Mouse (Mus musculus) CH12.LX (cell line): ENCODE results near the gene Ap1m1. TPM values are rescaled to one million over a fixed set of nuclear protein-coding genes. Genes with fewer than 3 reads are reported as not detected.
A peak's percentile ranks its signal among the peaks of the same experiment; 100 is the strongest.

Experiments used
- DNase-seq: peaks from one replicate; pipeline ENCODE4 v3.0.0-alpha.2; 2013; ENCODE audit errors: extremely low read depth
- H3K27ac ChIP-seq: 2 replicates; pipeline ENCODE4 v1.5.1; 2012; ENCODE audit warnings: low read depth, mild to moderate bottlenecking, control low read depth, moderate library complexity; ENCODE audit not compliant: insufficient read depth
- H3K27me3 ChIP-seq: replicated peaks from 2 replicates; pipeline ENCODE3; 2012; ENCODE audit warnings: inconsistent platforms
- H3K36me3 ChIP-seq, 2 experiments: replicated peaks in 1 of 2; 2 replicates each; pipeline versions ENCODE3 to v1.6.1; 2012; ENCODE audit warnings: inconsistent platforms in 1 of 2, low read length in 1 of 2, mild to moderate bottlenecking in 1 of 2, mixed read lengths in 1 of 2, moderate library complexity in 1 of 2; ENCODE audit not compliant: control insufficient read depth in 1 of 2, insufficient read depth in 1 of 2
- H3K4me1 ChIP-seq, 2 experiments: 2 replicates each; pipeline ENCODE4 v1.6.1; 2012; ENCODE audit warnings: inconsistent platforms in 1 of 2, moderate library complexity in 1 of 2; ENCODE audit not compliant: insufficient read depth in 2 of 2, control insufficient read depth in 1 of 2
- H3K4me2 ChIP-seq: 2 replicates; pipeline ENCODE4 v1.6.1; 2012; ENCODE audit warnings: low read depth, mild to moderate bottlenecking, control low read depth; ENCODE audit not compliant: poor library complexity, insufficient read depth, severe bottlenecking
- H3K4me3 ChIP-seq, 3 experiments: fragments of 150-350 bp in 1 of 3; sonication (generic) in 1 of 3; replicated peaks in 1 of 3; 2 replicates each; pipeline versions ENCODE3 to v1.5.1; 2011 to 2012; ENCODE audit warnings: low read depth in 2 of 3, low read length in 2 of 3, mild to moderate bottlenecking in 2 of 3, moderate library complexity in 2 of 3, control low read depth in 1 of 3, improper control_type of control experiment in 1 of 3, inconsistent platforms in 1 of 3, mixed read lengths in 1 of 3; ENCODE audit not compliant: poor library complexity in 1 of 3
- H3K79me2 ChIP-seq: replicated peaks from 2 replicates; pipeline ENCODE4 v1.6.1; 2012; ENCODE audit warnings: mild to moderate bottlenecking, moderate library complexity; ENCODE audit not compliant: control insufficient read depth, poor library complexity, insufficient read depth, severe bottlenecking; ENCODE audit errors: extremely low read depth
- H3K9ac ChIP-seq: 2 replicates; pipeline ENCODE4 v1.6.1; 2012; ENCODE audit warnings: low read depth, mild to moderate bottlenecking, control low read depth, moderate library complexity; ENCODE audit not compliant: insufficient read depth
- H3K9me3 ChIP-seq: replicated peaks from 2 replicates; pipeline ENCODE3; 2012; ENCODE audit warnings: low read length, inconsistent platforms, mixed read lengths
- BHLHE40 ChIP-seq: IDR thresholded peaks from 2 replicates; pipeline ENCODE4 v1.6.1; 2011; ENCODE audit warnings: mild to moderate bottlenecking, low read depth, low read length, improper control_type of control experiment
- CTCF ChIP-seq, 2 experiments: IDR thresholded peaks in 1 of 2; conservative IDR thresholded peaks in 1 of 2; 2 replicates each; pipeline ENCODE4 v1.5.1; 2011 to 2012; ENCODE audit warnings: low read depth in 2 of 2, low read length in 2 of 2, improper control_type of control experiment in 1 of 2, inconsistent platforms in 1 of 2, mild to moderate bottlenecking in 1 of 2, moderate library complexity in 1 of 2
- E2F4 ChIP-seq: IDR thresholded peaks from 2 replicates; pipeline ENCODE4 v1.6.1; 2011; ENCODE audit warnings: low read depth, low read length, improper control_type of control experiment; ENCODE audit not compliant: insufficient replicate concordance
- EP300 ChIP-seq: IDR thresholded peaks from 2 replicates; pipeline ENCODE4 v1.6.1; 2011; ENCODE audit warnings: low read length, improper control_type of control experiment
- ETS1 ChIP-seq: conservative IDR thresholded peaks from 2 replicates; pipeline ENCODE4 v1.6.1; 2012; ENCODE audit warnings: low read depth, mild to moderate bottlenecking, inconsistent platforms, low read length, improper control_type of control experiment, moderate library complexity
- IRF4 ChIP-seq: IDR thresholded peaks from 2 replicates; pipeline ENCODE4 v1.6.1; 2014; ENCODE audit warnings: low read depth, mild to moderate bottlenecking, inconsistent platforms, low read length, improper control_type of control experiment
- KAT2A ChIP-seq: IDR thresholded peaks from 2 replicates; pipeline ENCODE4 v1.6.1; 2012; ENCODE audit warnings: low read length, improper control_type of control experiment, inconsistent platforms; ENCODE audit not compliant: insufficient replicate concordance
- MAFK ChIP-seq: IDR thresholded peaks from 2 replicates; pipeline ENCODE4 v1.6.1; 2011; ENCODE audit warnings: low read length, improper control_type of control experiment; ENCODE audit not compliant: insufficient replicate concordance
- MAX ChIP-seq: IDR thresholded peaks from 2 replicates; pipeline ENCODE4 v1.6.1; 2011; ENCODE audit warnings: low read length, improper control_type of control experiment
- MEF2A ChIP-seq: IDR thresholded peaks from 2 replicates; pipeline ENCODE4 v1.6.1; 2014; ENCODE audit warnings: low read depth, mild to moderate bottlenecking, inconsistent platforms, low read length, improper control_type of control experiment, borderline replicate concordance
- NRF1 ChIP-seq: IDR thresholded peaks from 2 replicates; pipeline ENCODE4 v1.6.1; 2014; ENCODE audit warnings: low read depth, mild to moderate bottlenecking, inconsistent platforms, low read length, improper control_type of control experiment, moderate library complexity
- RAD21 ChIP-seq: IDR thresholded peaks from 2 replicates; pipeline ENCODE4 v1.6.1; 2011; ENCODE audit warnings: low read depth, mild to moderate bottlenecking, low read length, improper control_type of control experiment, moderate library complexity
- RCOR1 ChIP-seq: conservative IDR thresholded peaks from 2 replicates; pipeline ENCODE4 v1.6.1; 2012; ENCODE audit warnings: low read depth, mild to moderate bottlenecking, inconsistent platforms, low read length, improper control_type of control experiment
- SIN3A ChIP-seq: IDR thresholded peaks from 2 replicates; pipeline ENCODE4 v1.6.1; 2012; ENCODE audit warnings: low read length, improper control_type of control experiment, inconsistent platforms
- SMC3 ChIP-seq: IDR thresholded peaks from 2 replicates; pipeline ENCODE4 v1.6.1; 2011; ENCODE audit warnings: low read depth, low read length, improper control_type of control experiment
- TCF12 ChIP-seq: IDR thresholded peaks from 2 replicates; pipeline ENCODE4 v1.6.1; 2014; ENCODE audit warnings: low read depth, mild to moderate bottlenecking, inconsistent platforms, low read length, improper control_type of control experiment
- UBTF ChIP-seq: IDR thresholded peaks from 2 replicates; pipeline ENCODE4 v1.6.1; 2012; ENCODE audit warnings: low read depth, mild to moderate bottlenecking, inconsistent platforms, low read length, improper control_type of control experiment, moderate library complexity
- USF1 ChIP-seq: IDR thresholded peaks from 2 replicates; pipeline ENCODE4 v1.6.1; 2014; ENCODE audit warnings: low read depth, mild to moderate bottlenecking, inconsistent platforms, low read length, improper control_type of control experiment
- dilution Hi-C: fragments of 300-500 bp; cut with MboI; formaldehyde crosslinking; loops from 2 replicates; pipeline ENCODE4 v1.14.3; 2020; ENCODE audit warnings: low sequenced_read_pairs; ENCODE audit not compliant: extremely low pct_unique_long_range_greater_than_20kb, extremely low pct_ligation_motif_present
- in situ Hi-C: fragments of 300-500 bp; cut with MboI; formaldehyde crosslinking; loops from 3 replicates; pipeline ENCODE4 v1.14.3; 2019; ENCODE audit warnings: low sequenced_read_pairs, low pct_ligation_motif_present, low pct_unique_long_range_greater_than_20kb, mixed read lengths
- polyA plus RNA-seq: library from polyadenylated mRNA; unstranded; fragments of >175 nt; gene quantifications from 2 replicates; pipeline ENCODE4 v1.2.1, GENCODE M21; 2012; ENCODE audit warnings: low read depth; ENCODE audit not compliant: insufficient read length
- total RNA-seq, 2 experiments: library from RNA; depleted of rRNA; stranded (reverse); fragments of 300-350 nt in 1 of 2; fragments of >200 nt in 1 of 2; gene quantifications; 2 replicates each; pipeline ENCODE4 v1.2.3; 2012 to 2014

Ap1m1 gene
- total and polyA plus RNA-seq, 3 experiments: 20.1 to 86.1 (median 30.3) TPM

DNA sequence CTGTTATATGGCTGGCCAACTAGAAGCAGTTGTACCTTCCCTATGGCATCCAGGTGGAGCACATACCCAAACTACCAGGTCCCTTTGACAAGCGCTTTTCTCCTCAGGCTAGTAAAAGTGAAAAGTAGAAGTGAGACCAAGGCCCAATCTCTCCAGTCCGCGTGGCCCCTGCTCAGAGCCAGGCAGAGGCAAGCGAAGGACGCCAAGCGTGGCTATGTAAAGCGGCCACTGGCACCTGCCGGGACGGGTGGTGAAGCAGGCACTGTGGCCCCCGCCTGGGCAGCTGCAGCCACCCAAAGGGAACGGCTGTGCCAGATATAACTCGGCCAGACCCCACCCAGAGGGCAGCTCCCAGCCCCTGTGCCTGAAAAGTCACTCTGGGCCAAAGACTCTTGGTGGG, 30.8 kb downstream of the Ap1m1 start:
- peak; percentile 72 for DNase-seq
- no peak overlapping the region for H3K4me3 ChIP-seq
- peaks cover 21 to 78% of the 10 kb centered on the region in 2 experiments for H3K4me1 ChIP-seq
- H3K27me3 ChIP-seq: no peaks in the 10 kb centered on the region
- in situ Hi-C loops: no loop called here
- TF ChIP-seq RCOR1 (no peak), MAX (peak; percentile 31; the same call in 1 of the 2 replicates), NRF1 (0 out of 2 replicates have a peak, but pooled peaks have one; percentile 26), BHLHE40 (peak; percentile 81), E2F4 (no peak), CTCF (conservative IDR thresholded peaks at IDR 0.05 in 1 of 2, IDR thresholded peaks at IDR 0.05 in 1 of 2; ENCODE audit: low read depth in 2 of 2, low read length in 2 of 2) (peak in 1 of 2 experiments; percentile 19; a peak in 2 of 4 replicates), ETS1 (peak; percentile 53; the same call in 1 of the 2 replicates), SIN3A (no peak), TCF12 (peak; percentile 92), SMC3 (peak; percentile 19; the same call in 1 of the 2 replicates), KAT2A (no peak), RAD21 (peak; percentile 17), MEF2A (peak; percentile 64), UBTF (peak; percentile 39; the same call in 1 of the 2 replicates), MAFK (0 out of 2 replicates have a peak, but pooled peaks have one; percentile 23), IRF4 (peak; percentile 90), EP300 (peak; percentile 75)
- TF ChIP-seq, all 38 proteins: peak for 13
- Histone ChIP-seq H3K9ac (no peak overlapping the region), H3K79me2 (no peaks in the 10 kb centered on the region), H3K9me3 (peaks cover 2% of the 10 kb centered on the region), H3K36me3 (no peaks in the 10 kb centered on the region), H3K4me2 (no peak overlapping the region), H3K27ac (no peak overlapping the region)
- dilution Hi-C loops: no loop called here

DNA sequence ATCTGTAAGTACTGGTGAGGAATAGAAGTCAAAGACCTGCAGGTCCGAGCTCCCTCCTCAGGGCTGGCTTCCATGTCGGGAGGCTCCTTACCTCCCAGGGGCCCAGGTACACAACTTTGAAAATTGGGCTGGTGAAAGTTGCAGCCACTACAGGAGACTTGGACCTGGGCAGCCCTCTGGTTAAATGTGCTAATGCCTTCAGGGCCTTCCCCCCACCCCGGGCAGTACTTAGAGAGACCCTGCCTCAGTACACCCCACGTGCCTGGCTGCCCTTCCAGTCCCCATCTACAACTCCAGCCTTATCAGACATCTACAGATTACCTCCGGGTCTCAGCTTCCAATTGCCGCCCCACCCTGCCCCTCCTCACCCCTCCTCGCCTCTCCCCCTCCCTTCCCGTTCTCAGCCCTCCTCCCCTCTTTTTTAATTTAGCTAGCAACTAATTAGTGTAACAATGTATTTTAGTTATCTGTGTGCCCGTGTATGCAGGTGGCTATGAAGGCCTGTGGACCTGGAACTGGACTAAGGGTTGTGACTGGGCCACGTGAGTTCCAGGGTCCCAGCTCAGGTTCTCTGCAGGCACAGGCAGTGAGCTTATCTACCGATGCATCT, 31.3 kb downstream of the Ap1m1 start:
- 0 out of 2 replicates have a peak, but pooled peaks have one; percentile 15 for TF ChIP-seq USF1
- TF ChIP-seq SIN3A: no peak; the same call in 1 of the 2 replicates
- DNase-seq: no peak
- Histone ChIP-seq H3K4me3 (no peak overlapping the region), H3K9ac (no peak overlapping the region), H3K27me3 (no peaks in the 10 kb centered on the region), H3K9me3 (peaks cover 2% of the 10 kb centered on the region), H3K79me2 (no peaks in the 10 kb centered on the region), H3K4me2 (no peak overlapping the region), H3K4me1 (peaks cover 21 to 82% of the 10 kb centered on the region in 2 experiments), H3K36me3 (no peaks in the 10 kb centered on the region), H3K27ac (no peak overlapping the region)
- dilution Hi-C loops (no loop called here), in situ Hi-C loops (no loop called here)
